Mouse (Mus musculus) hindbrain, embryonic 13.5 days (tissue): ENCODE data around the gene Cntn5. TPM values are rescaled to one million over a fixed set of nuclear protein-coding genes. Genes with fewer than 3 reads are reported as not detected.

Source experiments
- ATAC-seq: fragments of 200-750 bp; cut with Nextera tagmentation; 2 replicates; pipeline ENCODE4 v1.8.0; 2017; ENCODE audit warnings: moderate TSS enrichment; ENCODE audit not compliant: low FRiP score
- H3K27ac ChIP-seq: fragments of 300-500 bp; sonication (generic); 2 replicates; pipeline ENCODE4 v1.5.1; 2015; ENCODE audit warnings: inconsistent platforms, mild to moderate bottlenecking, moderate library complexity
- H3K27me3 ChIP-seq: fragments of 300-500 bp; sonication (generic); 2 replicates; pipeline ENCODE4 v1.6.1; 2015; ENCODE audit warnings: mild to moderate bottlenecking, inconsistent platforms
- H3K36me3 ChIP-seq: fragments of 300-500 bp; sonication (generic); 2 replicates; pipeline ENCODE4 v1.6.1; 2015; ENCODE audit warnings: mild to moderate bottlenecking, inconsistent platforms
- H3K4me1 ChIP-seq: fragments of 300-500 bp; sonication (generic); replicated peaks from 2 replicates; pipeline ENCODE4 v1.6.1; 2015; ENCODE audit warnings: inconsistent platforms
- H3K4me2 ChIP-seq: fragments of 300-500 bp; sonication (generic); 2 replicates; pipeline ENCODE4 v1.6.1; 2015; ENCODE audit warnings: inconsistent platforms, mild to moderate bottlenecking, moderate library complexity
- H3K4me3 ChIP-seq: fragments of 300-500 bp; sonication (generic); 2 replicates; pipeline ENCODE4 v1.5.1; 2015; ENCODE audit warnings: mild to moderate bottlenecking, inconsistent platforms
- H3K9ac ChIP-seq: fragments of 300-500 bp; sonication (generic); 2 replicates; pipeline ENCODE4 v1.6.1; 2015; ENCODE audit warnings: mild to moderate bottlenecking, inconsistent platforms
- H3K9me3 ChIP-seq: fragments of 300-500 bp; sonication (generic); 2 replicates; pipeline ENCODE4 v1.6.1; 2016; ENCODE audit warnings: inconsistent platforms
- WGBS: fragments of 180-500 bp; shearing (Covaris S2); methylation state at CpG from one replicate; pipeline ENCODE4 v1.1.7; 2015; 5-methylcytosine and 5-hydroxymethylcytosine counted together
- polyA plus RNA-seq: library from polyadenylated mRNA; unstranded; fragments of >200 nt; fragmentation: Nextera tagmentation; extraction: Ambion mirVana; gene quantifications from 2 replicates; pipeline ENCODE4 v1.2.1, GENCODE M21; 2015

The Cntn5 gene
- polyA plus RNA-seq, 1 experiment from 2014 or later = 14.7 TPM

- Histone ChIP-seq H3K4me1 (peaks cover 9% of the 10 kb centered on the region), H3K27me3 (no peaks in the 10 kb centered on the region), H3K27ac (no peak overlapping the region), H3K4me2 (no peak overlapping the region), H3K9ac (no peak overlapping the region), H3K9me3 (no peaks in the 10 kb centered on the region), H3K4me3 (no peak overlapping the region), H3K36me3 (no peaks in the 10 kb centered on the region)
- ATAC-seq = no peak
- WGBS = 36% methylated on average over 3 of the region's 3 CpGs
Observed at GRCm38 (mm10) chr9:10265616-10266015, 639.0 kb downstream of the Cntn5 start.

DNA sequence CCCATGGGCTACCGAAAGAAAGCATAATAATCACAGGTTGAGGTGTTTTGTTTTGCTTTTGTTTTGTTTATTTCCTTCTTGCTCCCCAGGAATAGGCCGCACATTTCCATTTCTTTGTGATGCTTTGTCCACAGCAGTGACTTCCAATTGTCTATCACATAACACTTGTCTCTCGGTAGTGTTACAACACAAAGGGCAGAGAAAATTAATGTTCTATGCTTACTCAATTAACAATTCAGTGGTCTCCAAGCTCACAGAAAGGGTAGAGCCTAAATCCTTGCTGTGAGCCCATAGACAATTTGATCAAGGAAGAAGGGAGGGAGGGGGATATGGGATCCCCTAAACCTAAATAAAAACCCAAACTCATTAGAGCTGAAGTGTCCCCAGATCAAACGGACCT lies 671.2 kb downstream of the Cntn5 start:
- H3K4me1 ChIP-seq = no peaks in the 10 kb centered on the region
- no peak for ATAC-seq
- H3K4me2 ChIP-seq = no peak overlapping the region
- no peaks in the 10 kb centered on the region for H3K9me3 ChIP-seq
- H3K27me3 ChIP-seq = no peaks in the 10 kb centered on the region
- 30% methylated on average over 4 of the region's 4 CpGs for WGBS
- H3K27ac ChIP-seq = no peak overlapping the region
- no peaks in the 10 kb centered on the region for H3K36me3 ChIP-seq
- no peak overlapping the region for H3K4me3 ChIP-seq
- no peak overlapping the region for H3K9ac ChIP-seq

- Histone ChIP-seq H3K9ac (no peak overlapping the region), H3K27ac (no peak overlapping the region), H3K36me3 (no peaks in the 10 kb centered on the region), H3K9me3 (no peaks in the 10 kb centered on the region), H3K4me2 (no peak overlapping the region), H3K4me1 (no peaks in the 10 kb centered on the region), H3K4me3 (no peak overlapping the region), H3K27me3 (no peaks in the 10 kb centered on the region)
- no peak for ATAC-seq
- WGBS = 66% methylated on average over 1 of the region's 1 CpGs
Observed at GRCm38 (mm10) chr9:10232066-10232465, 672.5 kb downstream of the Cntn5 start.

DNA sequence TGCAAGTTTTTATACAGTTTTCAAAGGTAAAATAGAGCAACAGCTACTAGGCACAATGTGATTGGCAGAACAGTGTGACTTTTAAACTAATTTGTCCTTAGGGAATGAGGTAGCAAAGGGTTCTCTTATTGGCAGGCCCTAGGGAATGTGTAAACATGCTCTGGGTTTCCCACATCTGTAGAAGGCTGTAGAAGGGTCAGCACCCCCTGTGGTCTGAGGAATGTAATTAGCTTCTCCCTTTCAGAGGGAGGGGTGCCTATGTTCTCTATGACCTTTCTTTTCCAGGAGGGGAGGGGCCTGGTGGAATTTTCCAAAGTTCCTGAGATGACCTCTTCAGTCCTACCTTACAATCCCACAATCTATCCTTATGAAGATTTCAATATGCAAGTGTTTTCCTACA lies 673.6 kb downstream of the Cntn5 start:
- Histone ChIP-seq H3K9me3 (no peaks in the 10 kb centered on the region), H3K27ac (no peak overlapping the region), H3K9ac (no peak overlapping the region), H3K4me1 (no peaks in the 10 kb centered on the region), H3K36me3 (no peaks in the 10 kb centered on the region), H3K4me2 (no peak overlapping the region), H3K27me3 (no peaks in the 10 kb centered on the region), H3K4me3 (no peak overlapping the region)
- no peak for ATAC-seq

DNA sequence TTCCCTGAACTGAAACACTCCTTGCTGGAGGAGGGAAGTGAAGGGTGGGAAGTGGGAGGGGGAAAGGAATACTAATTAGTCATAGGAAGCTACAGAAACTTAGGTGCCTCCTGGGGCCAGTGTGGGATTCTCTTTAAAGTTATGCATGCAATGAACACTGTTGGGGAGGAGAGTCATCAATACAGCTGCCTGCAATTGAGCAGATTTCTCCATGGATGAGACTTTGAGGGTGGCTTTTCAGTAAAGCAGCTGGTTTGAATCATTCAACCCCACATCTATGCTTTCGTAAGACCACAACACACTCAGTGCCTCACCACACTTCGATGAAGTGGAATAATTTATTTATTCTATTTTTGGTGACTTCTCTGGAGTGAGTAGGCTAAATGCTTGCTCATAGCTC lies 674.9 kb downstream of the Cntn5 start:
- no peaks in the 10 kb centered on the region for H3K9me3 ChIP-seq
- no peaks in the 10 kb centered on the region for H3K27me3 ChIP-seq
- no peaks in the 10 kb centered on the region for H3K4me1 ChIP-seq
- no peak overlapping the region for H3K27ac ChIP-seq
- H3K4me2 ChIP-seq = no peak overlapping the region
- ATAC-seq = no peak
- H3K36me3 ChIP-seq = no peaks in the 10 kb centered on the region
- 45% methylated on average over 2 of the region's 2 CpGs for WGBS
- H3K9ac ChIP-seq = no peak overlapping the region
- no peak overlapping the region for H3K4me3 ChIP-seq

DNA sequence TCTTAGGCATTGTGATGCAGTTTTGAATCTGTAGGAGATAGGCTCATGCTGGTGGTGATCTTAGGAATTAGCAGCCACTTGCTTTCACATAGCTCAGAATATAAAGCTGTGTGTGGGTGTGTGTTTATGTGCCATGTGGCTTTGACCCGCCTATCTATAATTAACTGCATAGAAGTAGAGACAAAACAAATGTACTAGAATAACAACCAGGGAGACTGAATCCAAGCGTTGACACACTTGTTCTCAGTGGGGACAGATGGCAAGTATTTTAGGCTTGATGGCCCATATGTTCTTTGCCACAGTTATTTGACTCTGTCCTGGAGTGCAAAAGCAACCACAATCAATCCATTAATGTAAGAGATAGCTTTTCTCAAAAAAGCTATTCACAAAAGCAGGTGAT lies 678.6 kb downstream of the Cntn5 start:
- no peak for ATAC-seq
- H3K27ac ChIP-seq = no peak overlapping the region
- no peak overlapping the region for H3K4me2 ChIP-seq
- no peak overlapping the region for H3K4me3 ChIP-seq
- no peaks in the 10 kb centered on the region for H3K9me3 ChIP-seq
- no peaks in the 10 kb centered on the region for H3K27me3 ChIP-seq
- 58% methylated on average over 2 of the region's 2 CpGs for WGBS
- H3K36me3 ChIP-seq = no peaks in the 10 kb centered on the region
- no peak overlapping the region for H3K9ac ChIP-seq
- H3K4me1 ChIP-seq = no peaks in the 10 kb centered on the region

- no peak for ATAC-seq
- no peaks in the 10 kb centered on the region for H3K4me1 ChIP-seq
- no peaks in the 10 kb centered on the region for H3K9me3 ChIP-seq
- H3K36me3 ChIP-seq = no peaks in the 10 kb centered on the region
- no peak overlapping the region for H3K4me2 ChIP-seq
- H3K4me3 ChIP-seq = no peak overlapping the region
- no peaks in the 10 kb centered on the region for H3K27me3 ChIP-seq
- no peak overlapping the region for H3K9ac ChIP-seq
- H3K27ac ChIP-seq = no peak overlapping the region
Observed at GRCm38 (mm10) chr9:10186063-10186462, 718.5 kb downstream of the Cntn5 start.

DNA sequence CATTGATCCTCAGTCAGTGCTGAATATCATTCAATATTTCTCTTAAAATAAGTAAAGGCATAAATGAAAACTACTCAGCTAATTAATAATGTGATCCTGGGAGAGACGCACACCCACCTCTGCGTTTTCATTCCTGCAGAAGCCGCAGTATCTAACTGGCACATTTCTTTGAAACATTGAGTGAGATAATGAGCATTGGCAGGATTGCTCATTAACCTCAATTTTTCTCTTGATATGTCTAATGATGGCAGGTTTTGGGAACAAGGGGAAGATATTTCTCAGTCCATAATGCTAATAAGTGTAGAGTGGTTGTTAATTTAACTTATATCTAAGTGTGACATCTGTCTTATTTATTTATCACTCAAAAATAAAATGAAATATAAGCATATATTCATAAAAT lies 734.0 kb downstream of the Cntn5 start:
- no peak for ATAC-seq
- no peak overlapping the region for H3K27ac ChIP-seq
- H3K4me2 ChIP-seq = no peak overlapping the region
- no peaks in the 10 kb centered on the region for H3K36me3 ChIP-seq
- H3K9ac ChIP-seq = no peak overlapping the region
- WGBS = 86% methylated on average over 3 of the region's 3 CpGs
- no peak overlapping the region for H3K4me3 ChIP-seq
- no peaks in the 10 kb centered on the region for H3K9me3 ChIP-seq
- H3K27me3 ChIP-seq = no peaks in the 10 kb centered on the region
- no peaks in the 10 kb centered on the region for H3K4me1 ChIP-seq

GRCm38 (mm10) chr9:10121350-10122057 lies 783.1 kb downstream of the Cntn5 start:
- Histone ChIP-seq H3K9ac (no peak overlapping the region), H3K4me3 (no peak overlapping the region), H3K27ac (no peak overlapping the region), H3K4me1 (no peaks in the 10 kb centered on the region), H3K36me3 (no peaks in the 10 kb centered on the region), H3K9me3 (no peaks in the 10 kb centered on the region), H3K4me2 (no peak overlapping the region), H3K27me3 (no peaks in the 10 kb centered on the region)
- WGBS = 81% methylated on average over 1 of the region's 1 CpGs
- 0 out of 2 replicates have a peak, but pooled peaks have one; percentile 28 for ATAC-seq

- Histone ChIP-seq H3K4me1 (no peaks in the 10 kb centered on the region), H3K9ac (no peak overlapping the region), H3K36me3 (no peaks in the 10 kb centered on the region), H3K27me3 (no peaks in the 10 kb centered on the region), H3K9me3 (no peaks in the 10 kb centered on the region), H3K27ac (no peak overlapping the region), H3K4me2 (no peak overlapping the region), H3K4me3 (no peak overlapping the region)
- no peak for ATAC-seq
- WGBS = 56% methylated on average over 1 of the region's 1 CpGs
Observed at GRCm38 (mm10) chr9:10116581-10116980, 788.0 kb downstream of the Cntn5 start.

DNA sequence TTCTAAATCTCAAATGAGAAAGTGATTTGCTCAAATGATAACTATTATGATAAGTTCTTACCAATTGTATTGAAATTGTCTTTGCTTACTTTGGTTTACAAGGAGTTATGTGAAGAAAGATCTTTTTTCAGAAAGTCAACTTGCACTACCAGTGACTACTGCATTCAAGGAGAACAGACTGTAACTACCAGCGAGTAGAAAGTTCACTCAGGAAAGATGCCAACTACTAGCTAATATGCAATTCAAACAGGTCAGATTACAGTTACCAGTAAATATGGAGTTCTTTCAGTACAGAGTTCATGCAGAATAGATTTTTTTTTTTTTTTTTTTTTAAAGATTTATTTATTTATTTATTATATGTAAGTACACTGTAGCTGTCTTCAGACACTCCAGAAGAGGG lies 795.4 kb downstream of the Cntn5 start:
- WGBS = 97% methylated on average over 1 of the region's 1 CpGs

DNA sequence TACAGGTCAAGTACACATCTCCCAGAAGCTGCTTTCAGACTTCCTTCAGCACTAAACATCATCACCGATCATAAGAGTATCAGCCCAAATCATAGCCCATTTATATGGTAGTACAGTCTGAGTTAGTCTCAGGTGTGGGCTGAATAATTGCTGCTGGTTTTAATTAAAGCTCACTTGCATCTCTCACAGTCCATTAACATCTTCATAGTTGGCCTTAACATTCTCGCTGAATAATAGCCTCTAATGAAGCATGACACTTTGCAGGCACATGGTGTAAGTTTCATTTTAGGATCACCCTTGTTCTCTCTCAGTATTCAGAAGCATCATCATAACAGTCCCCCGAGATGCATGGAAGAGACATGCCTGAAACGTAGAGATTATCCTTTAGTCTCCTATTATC lies 796.7 kb downstream of the Cntn5 start:
- H3K4me2 ChIP-seq = no peak overlapping the region

More for the DNA sequence above, 795.4 kb downstream of the Cntn5 start:
- H3K4me1 ChIP-seq = peaks cover 7% of the 10 kb centered on the region; the same call in 1 of the 2 replicates
- no peak overlapping the region for H3K27ac ChIP-seq
- H3K9ac ChIP-seq = no peak overlapping the region
- H3K9me3 ChIP-seq = no peaks in the 10 kb centered on the region
- no peaks in the 10 kb centered on the region for H3K36me3 ChIP-seq
- H3K27me3 ChIP-seq = no peaks in the 10 kb centered on the region
- no peak overlapping the region for H3K4me2 ChIP-seq
- ATAC-seq = no peak
- no peak overlapping the region for H3K4me3 ChIP-seq

DNA sequence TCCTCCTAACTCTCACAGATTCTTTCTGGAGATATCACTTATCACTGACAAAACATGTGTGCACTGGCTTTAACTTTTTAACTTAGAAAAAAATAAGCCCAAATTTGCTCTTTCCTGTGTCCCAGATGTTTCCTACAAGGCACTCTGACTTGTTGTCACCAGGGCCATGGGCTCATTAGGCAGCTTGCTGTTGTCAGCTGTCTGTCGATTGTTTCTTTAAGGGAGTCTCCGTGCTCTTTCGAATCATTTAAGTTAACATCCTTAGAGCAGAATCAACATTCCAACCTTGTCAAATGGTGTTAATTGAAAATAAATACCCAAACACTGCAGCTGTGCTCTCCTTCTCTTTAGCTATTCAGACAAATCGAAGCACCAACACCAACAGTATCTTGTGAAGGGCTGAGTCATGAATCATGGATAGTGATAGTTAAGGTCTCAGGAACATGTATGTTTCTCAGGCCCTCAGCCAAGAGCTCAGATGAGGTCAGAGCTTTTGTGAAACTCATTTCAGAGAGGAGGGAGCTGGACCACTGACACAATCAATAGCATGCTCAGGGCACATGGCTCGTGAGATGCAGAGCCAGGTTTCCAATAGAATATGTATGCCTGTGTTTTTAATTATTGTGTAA lies 802.6 kb downstream of the Cntn5 start:
- no peaks in the 10 kb centered on the region for H3K27me3 ChIP-seq
- H3K27ac ChIP-seq = no peak overlapping the region
- no peak overlapping the region for H3K4me2 ChIP-seq
- H3K4me3 ChIP-seq = no peak overlapping the region
- WGBS = 64% methylated on average over 5 of the region's 5 CpGs
- H3K4me1 ChIP-seq = no peaks in the 10 kb centered on the region
- H3K9me3 ChIP-seq = no peaks in the 10 kb centered on the region
- H3K36me3 ChIP-seq = no peaks in the 10 kb centered on the region
- H3K9ac ChIP-seq = no peak overlapping the region
- no peak for ATAC-seq

More for the DNA sequence above, 796.7 kb downstream of the Cntn5 start:
- H3K27ac ChIP-seq = no peak overlapping the region
- no peak overlapping the region for H3K4me3 ChIP-seq
- H3K9ac ChIP-seq = no peak overlapping the region
- WGBS = 47% methylated on average over 4 of the region's 4 CpGs
- H3K4me1 ChIP-seq = peaks cover 7% of the 10 kb centered on the region; the same call in 1 of the 2 replicates
- no peaks in the 10 kb centered on the region for H3K36me3 ChIP-seq
- peak; percentile 66 for ATAC-seq
- H3K27me3 ChIP-seq = no peaks in the 10 kb centered on the region
- no peaks in the 10 kb centered on the region for H3K9me3 ChIP-seq
